Mouse (Mus musculus): ENCODE measurements around the gene Ttc7b.

Gene Ttc7b

DNA sequence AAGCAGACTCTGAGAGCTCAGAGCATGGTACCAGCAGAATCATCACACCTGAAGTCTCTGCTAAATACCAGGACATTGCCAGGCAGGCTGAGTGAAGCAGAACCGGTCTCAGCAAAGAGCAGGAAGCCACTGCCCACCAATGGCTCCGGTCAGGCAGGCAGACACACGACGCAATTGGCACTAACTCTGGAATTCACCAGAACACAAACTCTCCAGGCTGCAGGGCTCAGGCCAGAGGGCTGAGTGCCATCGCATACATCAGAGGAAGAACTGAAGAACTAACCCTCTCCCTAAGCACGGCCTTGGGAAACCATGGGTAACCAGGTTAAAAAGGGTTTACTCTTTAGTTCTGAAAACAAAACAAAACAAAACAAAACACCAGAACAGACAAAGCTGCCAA lies 73.5 kb downstream of the Ttc7b start:
- no peak for DNase-seq (ENCODE audit: low spot score)

DNA sequence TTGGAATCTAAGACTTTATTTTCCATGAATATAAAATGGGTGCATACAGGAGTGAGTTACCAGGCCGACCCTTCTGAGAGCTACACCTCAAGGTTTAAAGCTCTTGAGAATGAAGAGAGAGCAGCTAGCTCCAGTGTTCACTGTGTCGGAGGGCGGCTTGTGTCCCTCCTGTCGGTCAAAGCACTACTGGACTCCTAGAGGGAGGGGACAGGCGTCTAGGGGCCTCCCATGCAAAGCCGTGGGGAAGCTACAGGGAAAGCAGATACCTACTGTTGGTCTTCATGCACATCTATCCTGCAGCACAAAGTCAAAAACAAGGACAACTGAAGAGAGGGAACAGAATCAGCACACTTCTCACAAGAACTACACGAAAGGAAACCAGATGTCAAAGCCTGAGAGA lies 74.9 kb downstream of the Ttc7b start:
- DNase-seq (ENCODE audit: low spot score), result no peak

DNA sequence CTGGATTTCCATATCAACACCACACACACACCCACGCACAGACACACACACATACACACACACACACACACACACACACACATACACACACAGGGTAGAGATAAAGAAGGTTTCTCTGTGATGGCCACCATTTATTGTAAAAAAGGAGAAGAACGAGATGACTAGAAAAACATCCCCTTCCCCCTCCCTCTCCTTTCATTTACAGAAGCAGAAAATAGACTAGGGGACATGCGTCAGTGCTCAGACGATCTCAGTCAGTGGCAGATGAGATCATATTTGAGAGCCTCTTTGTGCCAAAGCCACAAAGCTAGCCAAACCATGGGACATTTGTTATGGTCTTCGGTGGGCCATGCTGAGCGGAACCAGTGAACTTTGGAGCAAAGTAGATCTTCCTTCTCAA lies 75.4 kb downstream of the Ttc7b start:
- DNase-seq (ENCODE audit: low spot score), result no peak

DNA sequence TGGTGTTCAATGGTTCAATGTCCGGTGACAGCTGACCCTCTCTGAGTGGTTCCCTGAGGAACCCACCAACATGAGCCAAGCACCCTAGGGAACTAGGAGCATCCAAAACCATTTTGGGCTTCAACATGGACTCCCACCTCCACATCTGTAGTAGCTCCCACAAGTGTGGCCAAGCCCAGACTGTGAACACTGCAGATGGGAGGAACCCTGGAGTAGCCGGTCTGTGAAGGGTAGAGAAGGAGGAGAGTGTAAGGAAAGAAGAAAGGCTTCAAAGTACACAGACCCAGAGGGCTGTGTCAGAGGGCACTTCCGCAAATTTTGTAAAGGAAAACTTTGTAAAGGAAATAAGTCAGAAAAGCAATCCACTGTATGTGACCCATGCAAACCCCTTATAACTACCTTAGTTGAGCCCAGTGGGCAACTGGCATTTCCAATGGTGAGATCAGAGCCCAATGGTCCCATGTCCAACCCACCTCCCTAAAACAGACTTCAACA lies 75.9 kb downstream of the Ttc7b start:
- no peak for DNase-seq (ENCODE audit: low spot score)

DNA sequence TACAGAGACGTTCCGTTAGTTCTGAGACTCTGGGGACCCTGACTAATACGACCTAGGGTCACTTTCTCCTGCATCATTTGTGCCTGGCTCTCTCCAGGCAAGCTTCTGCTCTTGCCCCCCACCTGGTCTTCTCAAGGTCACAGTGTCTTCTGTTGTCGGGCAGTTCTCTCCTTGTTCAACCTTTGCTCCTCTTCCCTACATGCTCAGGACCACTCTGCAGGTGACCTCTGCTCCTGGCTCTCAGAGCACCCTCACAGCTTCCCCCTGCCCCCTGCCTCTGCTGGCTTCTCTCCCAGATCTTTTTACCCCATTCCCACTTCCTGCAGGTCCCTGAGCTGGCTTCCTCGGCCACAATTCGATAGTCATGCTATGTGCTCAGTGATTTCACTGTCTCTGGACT lies 77.2 kb downstream of the Ttc7b start:
- no peak for DNase-seq (ENCODE audit: low spot score)

DNA sequence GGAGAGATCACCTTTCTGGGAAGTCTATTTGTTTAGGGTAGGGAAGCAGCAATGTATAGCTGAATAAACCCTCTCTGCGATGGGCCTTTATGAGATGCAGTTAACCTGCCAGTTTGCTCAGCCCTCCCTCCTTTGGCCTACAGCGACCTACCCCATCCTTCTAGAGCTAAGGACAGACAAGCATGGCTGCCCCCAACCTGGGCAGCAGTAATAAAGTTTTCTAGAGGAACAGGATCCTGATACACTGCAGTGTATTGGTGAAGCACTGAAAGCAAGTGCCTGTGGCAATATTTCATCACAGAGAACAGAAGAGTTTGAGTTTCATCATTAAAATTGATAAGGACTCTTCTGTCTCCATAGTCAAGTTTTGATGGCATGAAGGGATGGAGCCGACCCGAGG lies 79.0 kb downstream of the Ttc7b start:
- no peak for DNase-seq (ENCODE audit: low spot score)

DNA sequence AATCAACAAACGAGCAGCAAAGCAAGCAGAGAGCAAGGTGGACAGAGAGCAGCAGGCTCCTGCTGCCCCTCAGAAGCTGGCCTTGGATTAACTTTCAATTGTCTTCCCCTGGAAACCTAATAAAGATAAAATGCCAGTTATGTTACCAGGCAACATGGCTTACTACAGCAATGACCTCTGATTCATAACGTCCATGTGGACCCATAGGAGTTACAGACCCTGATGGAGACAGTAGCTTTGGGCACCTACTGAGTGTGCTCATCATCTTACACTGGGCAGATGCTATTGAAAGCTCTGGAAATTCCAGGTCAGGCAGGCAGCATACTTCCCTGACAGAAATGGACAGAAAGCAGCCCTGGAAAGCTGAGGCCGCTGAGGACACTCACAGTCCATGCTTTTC lies 80.7 kb downstream of the Ttc7b start:
- DNase-seq (ENCODE audit: low spot score), result no peak

DNA sequence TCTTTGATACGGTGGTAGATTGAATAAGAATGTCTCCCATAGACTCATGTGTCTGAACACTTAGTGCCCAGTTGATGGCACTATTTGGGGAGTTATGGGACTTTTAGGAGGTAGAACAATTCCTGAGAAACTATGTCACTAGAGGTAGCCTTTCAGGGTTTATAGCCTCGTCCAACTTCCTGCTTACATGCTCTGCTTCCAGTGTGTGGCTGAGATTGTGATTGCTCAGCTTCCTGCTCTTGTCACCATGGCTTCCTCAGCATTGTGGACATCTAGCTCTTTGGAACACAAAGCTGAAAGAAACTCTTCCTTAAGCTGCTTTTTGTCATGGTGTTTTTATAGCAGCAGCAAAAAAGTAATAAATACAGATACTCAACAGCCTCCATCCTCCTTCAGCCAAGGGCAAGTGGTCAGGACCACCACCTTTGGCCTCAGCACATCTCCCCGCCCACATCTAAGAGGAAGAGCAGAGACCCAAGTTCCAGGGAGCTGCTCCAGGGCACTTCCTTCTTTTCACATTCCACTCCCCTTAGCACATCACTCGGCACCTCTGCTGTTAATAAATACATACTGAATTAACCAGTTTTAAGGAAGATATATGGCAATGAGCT lies 81.4 kb downstream of the Ttc7b start:
- no peak for DNase-seq (ENCODE audit: low spot score)

DNA sequence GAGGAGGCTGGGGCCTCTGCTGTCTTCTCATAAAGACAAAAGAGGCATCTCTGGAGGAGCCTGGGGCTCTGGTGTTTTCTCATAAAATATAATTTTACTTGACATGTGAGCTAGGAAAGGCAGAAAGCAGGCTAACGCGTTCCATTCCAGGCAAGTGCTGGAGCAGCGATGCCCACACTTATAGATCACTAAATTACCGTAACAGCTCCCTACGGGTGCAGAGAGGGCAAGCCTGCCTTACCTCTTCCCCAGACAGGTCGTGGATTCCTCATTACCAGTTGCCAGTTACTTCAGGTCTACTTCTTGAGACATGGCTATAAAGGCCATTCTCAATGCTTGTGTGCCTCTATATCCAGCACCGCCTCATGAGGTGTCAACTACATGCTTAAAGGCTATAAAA lies 82.1 kb downstream of the Ttc7b start:
- DNase-seq (ENCODE audit: low spot score), result no peak

DNA sequence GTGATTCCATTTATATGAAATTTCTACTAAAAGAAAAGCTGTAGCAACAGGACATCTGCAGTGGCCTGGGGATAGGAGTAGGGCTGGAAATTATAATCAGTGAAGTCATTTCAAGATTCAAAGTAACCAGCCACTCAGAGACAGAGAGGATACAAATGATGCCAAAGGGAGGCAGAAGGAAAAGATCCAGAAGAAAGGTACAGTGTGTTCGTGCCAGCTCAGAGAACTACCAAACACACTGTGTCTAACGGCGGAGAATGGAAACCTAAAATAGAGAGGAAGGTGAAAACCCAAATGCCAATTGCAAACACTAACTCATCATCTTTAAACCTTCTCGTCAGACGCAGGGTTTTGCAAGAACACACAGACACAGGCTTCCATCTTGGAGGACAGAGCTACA lies 82.8 kb downstream of the Ttc7b start:
- no peak for DNase-seq (ENCODE audit: low spot score)

DNA sequence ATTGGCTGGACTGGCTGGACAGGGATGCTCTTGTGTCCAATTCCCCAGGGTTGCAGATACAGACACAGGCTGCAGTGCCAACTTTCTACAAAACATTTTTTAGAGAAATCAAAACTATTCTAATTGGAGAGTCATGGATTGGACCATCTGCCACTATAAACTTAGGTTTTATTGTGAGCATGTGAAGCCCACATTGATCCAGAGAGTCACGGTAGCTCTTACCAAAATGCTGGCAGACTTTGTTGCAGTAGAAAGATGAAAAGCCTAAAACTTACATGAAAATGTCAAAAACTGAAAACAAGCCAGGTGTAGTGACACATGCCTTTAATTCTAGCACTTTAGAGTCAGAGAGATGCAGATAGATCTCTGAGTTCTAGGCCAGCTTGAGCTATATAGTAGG lies 84.9 kb downstream of the Ttc7b start:
- DNase-seq (ENCODE audit: low spot score), result no peak

DNA sequence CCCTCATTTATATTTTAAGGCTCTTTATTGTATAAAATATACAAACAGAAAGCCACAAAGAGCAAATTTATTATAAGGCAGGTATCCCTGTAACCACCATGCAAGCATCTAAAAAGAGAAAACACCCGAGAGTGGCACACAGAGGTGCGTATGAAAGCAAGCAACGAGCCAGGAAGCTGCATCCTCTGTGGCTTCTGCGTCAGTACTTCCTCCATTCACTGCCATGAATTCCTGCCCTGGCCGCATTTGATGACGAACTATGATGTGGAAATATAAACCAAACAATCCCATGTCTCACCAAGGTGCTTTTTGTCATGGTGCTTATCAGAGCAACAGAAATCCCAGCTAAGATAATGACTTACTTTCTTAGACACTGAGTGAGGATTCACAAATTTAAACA lies 88.8 kb downstream of the Ttc7b start:
- DNase-seq (ENCODE audit: low spot score), result no peak

DNA sequence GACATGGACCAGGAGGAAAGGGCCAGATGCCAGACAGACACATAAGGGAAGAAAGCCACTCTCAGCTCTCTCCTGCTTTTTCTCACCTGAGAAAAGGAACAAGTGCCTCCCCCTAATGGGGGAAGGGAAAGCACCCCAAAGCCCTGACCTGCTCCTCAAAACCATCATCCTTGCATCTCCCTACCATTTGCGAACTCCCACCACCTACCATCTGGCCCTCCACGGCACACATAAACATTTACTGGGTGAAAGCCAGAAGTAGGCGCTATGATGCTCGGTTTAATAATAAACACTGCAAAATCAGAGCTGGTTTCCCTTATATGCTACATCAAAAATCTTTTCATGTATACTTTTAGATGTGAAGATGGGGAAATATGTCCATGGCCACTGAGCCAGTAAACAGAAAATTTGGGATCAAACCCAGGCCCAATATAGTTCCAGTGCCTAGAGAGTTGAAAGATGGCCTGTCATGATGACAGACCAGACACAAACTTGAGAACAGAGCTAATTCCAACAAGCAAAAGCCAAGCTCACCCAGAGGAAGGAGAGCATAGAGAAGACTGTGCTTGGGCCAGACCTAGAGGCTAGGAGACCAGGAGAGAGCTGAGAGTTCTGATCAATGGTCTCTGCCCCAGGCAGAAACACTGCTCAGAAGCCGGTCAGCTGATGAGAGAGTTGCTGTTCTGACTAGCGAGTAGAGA lies 91.1 kb downstream of the Ttc7b start:
- DNase-seq (ENCODE audit: low spot score), result no peak

DNA sequence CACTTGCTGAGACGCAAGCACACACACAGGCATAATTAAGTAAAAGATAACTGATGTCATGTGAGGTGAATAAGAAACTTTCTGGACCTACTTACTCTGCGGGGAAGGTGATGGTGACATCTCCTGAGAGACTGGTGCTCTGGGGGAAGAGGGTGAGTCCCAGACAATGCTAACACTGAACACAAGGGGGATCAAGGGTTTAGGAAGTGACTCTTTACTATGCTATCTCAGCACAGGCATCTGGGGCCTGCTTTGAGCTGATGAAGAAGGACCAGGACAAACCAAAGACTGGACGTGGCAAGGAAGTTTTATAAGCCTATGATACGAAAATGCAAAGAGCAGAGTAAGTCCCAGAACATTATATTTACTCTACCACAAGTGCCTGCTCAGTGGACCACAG lies 92.4 kb downstream of the Ttc7b start:
- DNase-seq (ENCODE audit: low spot score), result no peak

DNA sequence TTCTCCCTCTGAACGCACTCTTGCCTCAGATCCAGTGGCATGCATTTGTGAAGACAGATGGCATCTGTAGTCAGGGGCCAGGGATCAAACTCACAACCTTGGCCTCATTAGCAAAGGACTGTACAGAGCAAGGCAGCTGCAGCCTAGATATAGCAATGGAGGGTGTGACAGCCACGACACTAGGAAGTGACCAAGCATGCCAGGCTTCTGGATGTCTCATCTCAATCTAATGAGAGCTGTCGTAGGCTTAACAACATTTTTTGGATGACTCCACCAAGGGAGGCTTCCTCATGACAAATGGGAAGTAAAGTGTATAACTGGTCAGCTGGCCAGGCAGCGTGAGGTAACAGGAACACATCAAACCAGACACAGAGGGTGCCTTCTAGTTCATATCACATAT lies 94.4 kb downstream of the Ttc7b start:
- no peak for DNase-seq (ENCODE audit: low spot score)

DNA sequence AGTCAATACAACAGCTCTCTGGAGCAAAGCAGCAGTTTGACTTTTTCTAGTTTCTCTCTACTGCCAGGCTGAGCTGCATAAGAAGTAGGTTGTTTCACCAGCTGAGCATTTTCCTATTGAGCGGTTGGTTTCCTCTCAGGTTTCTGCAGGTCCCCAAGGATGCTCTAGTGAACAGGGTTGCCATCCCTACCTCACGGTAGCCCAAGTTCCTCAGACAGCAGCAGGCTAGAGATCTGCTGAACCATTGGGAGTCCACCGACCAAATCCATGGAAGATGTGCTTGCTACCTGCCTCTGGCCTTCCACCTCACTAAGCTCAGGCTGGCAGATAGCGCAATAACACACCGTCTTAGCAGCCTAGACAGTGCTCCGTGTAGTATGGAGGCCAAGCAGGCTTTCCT lies 95.6 kb downstream of the Ttc7b start:
- no peak for DNase-seq (ENCODE audit: low spot score)

DNA sequence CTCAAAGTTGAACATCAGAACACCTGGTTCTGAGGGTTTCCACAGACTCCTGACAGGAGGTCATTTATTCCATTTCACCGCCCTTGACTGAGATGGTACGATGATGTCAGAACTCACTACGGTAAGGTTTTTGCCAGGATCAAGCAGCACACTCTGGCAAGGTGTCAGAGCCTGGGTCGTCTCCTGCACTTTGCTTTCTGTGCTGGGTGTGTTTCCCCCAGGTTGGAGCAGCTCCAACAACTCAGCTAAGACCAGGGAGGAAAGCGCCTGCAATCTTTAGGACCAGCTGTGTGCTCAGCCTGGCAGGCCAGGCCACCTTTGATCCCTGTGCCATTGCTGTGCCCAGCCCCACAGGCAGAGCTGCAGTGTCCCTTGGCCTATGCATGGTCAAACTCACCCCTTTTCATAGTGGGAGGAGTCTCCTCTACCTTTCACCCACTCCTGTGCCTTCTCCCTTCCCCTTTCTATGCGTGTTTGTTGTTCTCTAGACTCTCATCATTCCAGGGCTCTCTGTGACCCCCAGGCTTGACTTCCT lies 98.3 kb downstream of the Ttc7b start:
- DNase-seq (ENCODE audit: low spot score), result peak; percentile 35

DNA sequence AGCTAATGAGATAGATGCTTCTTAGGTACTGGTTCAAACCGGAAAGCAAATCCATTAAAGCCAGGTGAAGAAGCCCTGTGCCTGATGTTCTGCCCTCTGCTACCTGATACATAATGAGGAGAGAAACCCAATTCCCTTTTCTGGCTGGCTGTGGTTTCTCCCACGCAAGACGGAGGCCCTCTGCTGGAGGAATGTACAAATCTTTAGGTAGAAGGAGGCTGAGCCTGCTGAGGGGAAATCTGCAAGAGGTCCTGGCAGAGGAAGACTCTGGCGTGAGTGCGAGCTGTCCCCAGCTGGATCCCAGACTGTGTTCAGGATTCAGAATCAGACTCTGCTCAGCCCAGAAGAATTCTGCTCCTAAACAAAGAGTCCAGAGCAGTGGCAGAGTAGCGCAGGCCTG lies 99.1 kb downstream of the Ttc7b start:
- DNase-seq (ENCODE audit: low spot score), result no peak

DNA sequence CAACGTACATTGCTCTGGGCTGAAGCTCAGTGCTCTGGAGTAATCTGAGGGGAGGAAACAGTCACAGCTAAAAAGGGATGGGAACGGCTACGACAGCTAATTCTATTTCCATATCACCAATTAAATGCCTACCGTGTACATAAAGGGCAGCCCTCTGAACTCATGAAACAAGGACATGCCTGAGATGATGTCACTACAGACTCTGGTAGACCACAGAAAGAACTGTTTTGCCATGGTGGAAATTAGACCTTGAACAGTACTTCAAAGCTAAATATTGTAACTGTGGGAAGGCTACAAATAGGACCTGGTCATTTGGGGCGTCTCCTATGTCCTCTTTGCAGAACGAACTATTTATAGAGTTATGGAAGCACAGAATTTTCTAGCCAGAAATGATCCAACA lies 99.7 kb downstream of the Ttc7b start:
- no peak for DNase-seq (ENCODE audit: low spot score)

DNA sequence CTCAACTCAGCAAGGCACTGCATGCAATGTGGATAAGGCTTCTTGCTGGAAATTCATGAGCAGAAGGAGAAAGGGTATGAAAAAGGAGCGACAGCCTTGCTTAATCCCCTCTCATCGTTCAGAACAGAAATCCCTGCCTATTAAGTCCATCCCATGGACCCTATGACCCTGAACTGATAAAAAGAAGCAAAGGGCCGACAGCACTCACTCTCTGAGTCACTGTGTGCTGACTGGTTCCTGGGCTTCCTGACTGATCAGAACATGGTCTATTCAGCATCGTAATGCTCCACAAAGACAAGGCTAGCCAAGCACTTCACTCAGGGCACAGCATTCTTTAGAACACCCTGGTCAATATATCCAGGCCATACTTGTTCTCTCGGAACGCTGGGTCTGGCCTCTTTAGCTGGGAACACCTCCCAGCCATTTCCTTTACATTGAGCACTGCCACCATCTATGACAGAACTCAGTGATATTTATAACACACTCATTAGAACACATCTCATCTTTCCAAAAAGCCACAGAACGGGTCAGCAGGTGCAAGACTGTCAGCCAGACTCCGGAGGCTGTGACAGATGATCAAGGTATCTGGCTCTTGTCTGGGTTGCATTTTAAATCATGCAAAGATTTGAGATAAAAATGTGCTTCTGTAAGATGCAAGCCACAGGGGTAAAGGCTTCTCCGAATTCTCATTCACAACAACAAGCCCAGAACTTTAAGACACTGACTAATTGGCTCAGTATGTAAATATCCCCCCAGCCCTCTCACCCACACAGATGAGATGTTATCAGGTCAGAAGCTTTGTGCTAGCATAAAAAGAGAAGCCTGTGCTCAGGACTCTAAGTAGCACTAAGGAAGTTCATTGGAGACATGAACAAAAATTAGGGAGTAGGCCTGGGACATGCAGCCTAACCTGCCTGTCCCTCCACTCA lies 100.4 kb downstream of the Ttc7b start:
- no peak for DNase-seq (ENCODE audit: low spot score)

DNA sequence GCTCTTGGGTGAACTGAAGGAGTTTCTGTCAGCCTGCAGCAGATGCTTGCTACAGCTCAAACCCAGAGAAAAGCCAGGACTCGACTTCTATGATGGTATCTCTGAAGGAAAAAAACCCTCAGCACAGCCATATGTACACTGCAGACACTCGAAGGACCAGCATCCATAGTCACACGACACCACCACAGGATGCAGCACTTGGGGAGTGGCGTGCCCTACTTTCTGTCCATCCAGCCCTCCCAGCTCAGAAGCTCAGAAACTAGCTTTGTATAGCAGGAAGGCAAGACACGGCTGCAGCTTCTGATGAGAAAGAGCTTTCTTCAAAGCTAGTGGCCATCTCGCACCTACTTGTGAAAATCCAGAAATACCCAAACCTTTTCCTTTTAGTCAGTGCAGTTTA lies 104.8 kb downstream of the Ttc7b start:
- DNase-seq (ENCODE audit: low spot score), result no peak

DNA sequence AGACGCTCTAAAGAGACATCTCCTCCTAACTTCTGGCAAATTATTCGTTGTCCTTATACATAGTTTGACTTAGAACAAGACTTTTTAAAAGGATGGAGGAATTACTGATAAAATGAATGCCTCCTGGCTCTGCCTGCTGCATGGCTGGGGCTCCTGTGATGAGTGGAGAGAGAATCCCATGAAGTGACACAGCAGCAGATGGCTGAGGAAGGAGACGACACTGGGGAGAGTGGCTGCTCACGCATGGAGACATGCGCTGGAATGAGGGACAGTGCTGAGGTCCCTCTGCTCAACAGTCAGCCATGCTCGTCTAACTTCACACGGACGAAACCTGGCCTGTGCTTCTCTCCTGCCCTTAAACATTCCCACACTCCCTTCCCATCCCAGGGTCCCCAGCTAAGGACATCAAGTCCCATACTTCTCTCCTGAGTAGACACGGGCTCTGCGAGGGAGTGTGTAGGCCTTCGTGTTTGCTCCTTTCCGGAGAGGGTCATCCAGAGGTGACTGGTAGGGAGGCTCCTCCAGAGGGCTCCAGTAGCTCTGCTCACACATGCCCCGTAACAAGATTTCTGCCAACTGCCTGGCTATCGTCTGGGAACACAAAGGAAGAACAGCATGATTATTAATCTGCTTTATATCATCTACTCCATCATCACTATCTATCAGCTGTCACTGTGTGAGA lies 105.8 kb downstream of the Ttc7b start:
- DNase-seq (ENCODE audit: low spot score), result no peak
